Mouse (Mus musculus) midbrain, postnatal 0 days (tissue): ENCODE data around the gene Atp2a1. TPM values are rescaled to one million over a fixed set of nuclear protein-coding genes. Genes with fewer than 3 reads are reported as not detected.

Source experiments
- ATAC-seq: fragments of 200-750 bp; cut with Nextera tagmentation; 2 replicates; pipeline ENCODE4 v1.8.0; 2017; ENCODE audit warnings: moderate number of reproducible peaks, mild to moderate bottlenecking, moderate TSS enrichment, moderate library complexity; ENCODE audit not compliant: low FRiP score
- DNase-seq: peaks from one replicate; pipeline ENCODE4 v3.0.0-alpha.2; 2015; ENCODE audit warnings: low spot score
- H3K27ac ChIP-seq: fragments of 300-500 bp; sonication (generic); 2 replicates; pipeline ENCODE4 v1.5.1; 2014; ENCODE audit warnings: low read depth, mild to moderate bottlenecking, low read length, mixed read lengths
- H3K27me3 ChIP-seq: fragments of 300-500 bp; sonication (generic); 2 replicates; pipeline ENCODE4 v1.6.1; 2014; ENCODE audit warnings: low read length, control low read depth, mixed read lengths; ENCODE audit not compliant: insufficient read depth
- H3K36me3 ChIP-seq: fragments of 300-500 bp; sonication (generic); 2 replicates; pipeline ENCODE4 v1.6.1; 2014; ENCODE audit warnings: low read length, control low read depth, mixed read lengths; ENCODE audit not compliant: insufficient read depth
- H3K4me1 ChIP-seq: fragments of 300-500 bp; sonication (generic); 2 replicates; pipeline ENCODE4 v1.6.1; 2014; ENCODE audit warnings: mild to moderate bottlenecking, control low read depth, antibody characterized with exemption, low read length, mixed read lengths; ENCODE audit not compliant: insufficient read depth
- H3K4me2 ChIP-seq: fragments of 300-500 bp; sonication (generic); 2 replicates; pipeline ENCODE4 v1.6.1; 2014; ENCODE audit warnings: low read depth, mild to moderate bottlenecking, low read length, mixed read lengths; ENCODE audit not compliant: poor library complexity, severe bottlenecking
- H3K4me3 ChIP-seq: fragments of 300-500 bp; sonication (generic); 2 replicates; pipeline ENCODE4 v1.5.1; 2014; ENCODE audit warnings: low read depth, mild to moderate bottlenecking, low read length, moderate library complexity
- H3K9ac ChIP-seq: fragments of 300-500 bp; sonication (generic); replicated peaks from 2 replicates; pipeline ENCODE4 v1.6.1; 2014; ENCODE audit warnings: mild to moderate bottlenecking, low read length, moderate library complexity, mixed read lengths; ENCODE audit not compliant: poor library complexity, severe bottlenecking
- H3K9me3 ChIP-seq: fragments of 300-500 bp; sonication (generic); 2 replicates; pipeline ENCODE4 v1.6.1; 2016; ENCODE audit warnings: low read length, control low read depth
- CTCF ChIP-seq: IDR thresholded peaks from 2 replicates; pipeline ENCODE4 v1.5.1; 2016; ENCODE audit warnings: antibody characterized with exemption, mild to moderate bottlenecking
- WGBS: fragments of 180-500 bp; shearing (Covaris S2); extraction: QIAGEN DNeasy Blood & Tissue Kit; methylation state at CpG from one replicate; pipeline ENCODE4 v1.1.7; 2014; 5-methylcytosine and 5-hydroxymethylcytosine counted together
- polyA plus RNA-seq: library from polyadenylated mRNA; unstranded; fragments of >200 nt; fragmentation: Nextera tagmentation; extraction: Ambion mirVana; gene quantifications from 2 replicates; pipeline ENCODE4 v1.2.1, GENCODE M21; 2015
- total RNA-seq: library from RNA; depleted of rRNA; stranded (reverse); fragments of >200 nt; gene quantifications from 2 replicates; pipeline ENCODE4 v1.2.3, GENCODE M21; 2014

Atp2a1 gene
- total and polyA plus RNA-seq, 2 experiments from 2014 or later: 0.33 to 0.35 TPM

DNA sequence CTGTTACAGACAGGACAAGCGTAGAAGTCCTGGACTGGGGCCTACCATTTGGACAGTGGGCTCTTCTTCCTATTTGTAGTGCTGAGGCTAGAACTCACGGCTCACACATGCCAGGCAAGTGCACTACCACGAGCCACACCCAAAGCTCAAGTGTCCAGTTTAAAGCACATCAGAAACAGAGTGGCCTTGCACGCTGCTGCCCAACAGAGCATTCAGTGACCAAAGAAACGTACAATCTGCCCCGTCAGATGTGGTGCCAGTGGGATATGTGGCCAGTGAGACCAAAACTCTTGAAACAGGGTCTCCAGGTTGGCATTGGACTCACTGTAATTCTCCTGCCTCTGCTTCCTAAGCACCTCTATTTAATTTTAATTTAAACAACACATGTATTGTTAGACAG, 12.3 kb downstream of the Atp2a1 start:
- H3K27me3 ChIP-seq: no peaks in the 10 kb centered on the region
- no peak overlapping the region for H3K9ac ChIP-seq
- no peaks in the 10 kb centered on the region for H3K9me3 ChIP-seq
- WGBS: 92% methylated on average over 6 of the region's 6 CpGs
- no peak for TF ChIP-seq CTCF
- no peak overlapping the region for H3K4me2 ChIP-seq
- no peaks in the 10 kb centered on the region for H3K4me1 ChIP-seq
- no peak overlapping the region for H3K27ac ChIP-seq
- H3K36me3 ChIP-seq: peaks cover 15% of the 10 kb centered on the region; the same call in 1 of the 2 replicates
- H3K4me3 ChIP-seq: no peak overlapping the region
- DNase-seq (no peak), ATAC-seq (no peak)

DNA sequence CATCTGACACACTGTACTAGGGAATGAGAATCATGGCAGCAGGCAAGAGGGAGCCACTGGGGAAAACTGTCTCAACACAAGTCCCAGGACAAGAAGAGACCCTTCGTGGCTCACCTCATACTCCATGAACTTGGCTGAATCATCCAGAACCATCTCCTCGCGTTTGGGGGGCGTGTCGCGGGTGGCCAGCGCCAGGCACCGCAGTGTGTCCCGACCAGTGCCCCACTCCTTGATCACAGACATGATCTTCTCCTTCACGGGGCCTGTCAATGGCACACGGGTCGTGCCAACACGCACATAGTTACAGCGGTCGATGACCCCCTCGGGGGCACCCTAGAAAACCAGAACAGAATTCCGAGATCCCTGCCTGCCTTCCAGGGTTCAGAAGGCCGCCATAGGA, 12.9 kb downstream of the Atp2a1 start:
- Histone ChIP-seq H3K4me2 (no peak overlapping the region), H3K9me3 (no peaks in the 10 kb centered on the region), H3K9ac (no peak overlapping the region), H3K36me3 (peaks cover 21% of the 10 kb centered on the region), H3K4me3 (no peak overlapping the region), H3K4me1 (no peaks in the 10 kb centered on the region), H3K27ac (no peak overlapping the region), H3K27me3 (no peaks in the 10 kb centered on the region)
- no peak for DNase-seq
- no peak for TF ChIP-seq CTCF
- whole genome bisulfite sequencing: 89% methylated on average over 18 of the region's 18 CpGs
- ATAC-seq: no peak

DNA sequence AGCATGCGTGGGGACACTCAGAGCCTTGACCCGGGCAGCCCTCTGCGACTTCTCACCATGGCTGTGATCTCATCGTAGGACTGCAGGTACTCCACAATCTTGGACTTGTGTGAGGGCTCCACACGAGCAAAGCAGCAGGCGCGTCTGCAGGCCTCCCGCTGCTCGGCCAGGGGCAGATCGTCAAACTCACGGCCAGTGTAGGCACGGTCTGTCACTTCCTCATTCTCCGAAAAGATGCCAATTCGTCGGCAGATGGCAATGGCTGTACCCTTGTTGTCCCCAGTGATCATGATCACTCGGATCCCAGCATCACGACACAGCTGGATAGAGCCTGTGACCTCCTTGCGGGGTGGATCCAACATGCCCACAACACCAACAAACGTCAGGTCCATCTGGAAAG, 14.4 kb downstream of the Atp2a1 start:
- H3K4me3 ChIP-seq: no peak overlapping the region
- no peak overlapping the region for H3K4me2 ChIP-seq
- ATAC-seq: no peak
- no peak overlapping the region for H3K27ac ChIP-seq
- no peaks in the 10 kb centered on the region for H3K27me3 ChIP-seq
- peaks cover 33% of the 10 kb centered on the region for H3K36me3 ChIP-seq
- no peaks in the 10 kb centered on the region for H3K4me1 ChIP-seq
- DNase-seq: no peak
- H3K9ac ChIP-seq: no peak overlapping the region
- 90% methylated on average over 19 of the region's 19 CpGs for WGBS
- H3K9me3 ChIP-seq: no peaks in the 10 kb centered on the region
- TF ChIP-seq CTCF: no peak

DNA sequence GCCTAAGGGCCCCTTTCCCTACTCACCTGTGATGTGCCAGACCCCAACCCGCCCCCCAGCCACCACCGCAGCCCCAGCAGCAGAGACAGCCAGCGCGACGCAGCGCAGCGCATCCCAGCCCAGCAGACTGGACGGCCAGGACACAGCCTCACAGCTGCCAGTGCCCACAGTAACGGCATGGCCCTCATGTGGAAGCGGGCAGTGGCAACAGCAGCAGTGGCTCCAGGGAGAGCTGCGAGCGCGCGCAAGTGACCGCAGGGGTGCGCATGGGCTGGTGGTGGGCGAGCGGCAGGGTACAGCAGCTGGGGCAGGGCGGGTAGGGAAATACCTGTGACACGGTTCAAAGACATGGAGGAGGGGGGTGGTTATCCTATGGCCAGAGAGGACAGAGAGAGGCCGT, 16.7 kb downstream of the Atp2a1 start:
- Histone ChIP-seq H3K4me2 (no peak overlapping the region), H3K4me1 (no peaks in the 10 kb centered on the region), H3K4me3 (no peak overlapping the region), H3K9me3 (no peaks in the 10 kb centered on the region), H3K9ac (no peak overlapping the region), H3K36me3 (peaks cover 37% of the 10 kb centered on the region), H3K27me3 (no peaks in the 10 kb centered on the region), H3K27ac (no peak overlapping the region)
- TF ChIP-seq CTCF: no peak
- ATAC-seq (no peak), DNase-seq (no peak)
- 89% methylated on average over 21 of the region's 21 CpGs for WGBS

DNA sequence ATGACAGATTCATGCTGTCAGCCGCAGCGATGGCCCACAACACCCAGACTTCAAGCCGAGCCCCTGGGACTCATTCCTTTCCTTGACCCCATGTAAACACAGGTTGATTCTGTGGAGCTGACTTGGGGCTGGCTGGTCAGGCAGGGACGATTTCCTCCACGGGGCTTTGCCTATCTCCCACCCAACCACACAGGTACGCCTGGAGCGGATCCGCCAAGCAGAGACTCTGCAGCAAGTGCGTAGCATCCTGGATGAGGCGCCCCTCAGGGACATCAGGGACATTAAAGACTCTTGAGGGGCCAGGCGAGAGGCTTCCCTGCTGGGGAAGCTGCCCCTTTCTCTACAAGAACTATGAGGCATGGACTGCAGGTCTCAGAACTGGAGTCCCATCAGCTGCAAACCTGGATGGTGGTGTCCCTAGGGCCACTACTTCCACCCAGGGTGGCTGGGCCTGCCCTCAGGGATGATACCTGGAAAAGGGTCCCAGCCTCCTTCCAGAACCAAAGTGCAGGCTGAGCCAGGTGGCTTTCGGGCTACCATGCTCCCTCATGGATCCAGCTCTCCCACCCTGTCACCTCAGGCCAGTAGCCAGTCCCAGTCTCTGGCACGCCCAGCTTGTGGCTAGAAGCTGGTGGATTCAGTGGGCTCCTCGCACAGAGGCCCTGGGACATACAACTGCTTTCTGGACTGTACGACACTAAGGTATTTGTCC, 17.6 kb downstream of the Atp2a1 start:
- no peak overlapping the region for H3K4me2 ChIP-seq
- H3K27ac ChIP-seq: no peak overlapping the region
- no peak overlapping the region for H3K9ac ChIP-seq
- no peak for DNase-seq
- H3K27me3 ChIP-seq: no peaks in the 10 kb centered on the region
- H3K36me3 ChIP-seq: peaks cover 37% of the 10 kb centered on the region
- no peaks in the 10 kb centered on the region for H3K9me3 ChIP-seq
- no peak for TF ChIP-seq CTCF
- H3K4me3 ChIP-seq: no peak overlapping the region
- 90% methylated on average over 15 of the region's 15 CpGs for WGBS
- no peak for ATAC-seq
- no peaks in the 10 kb centered on the region for H3K4me1 ChIP-seq

DNA sequence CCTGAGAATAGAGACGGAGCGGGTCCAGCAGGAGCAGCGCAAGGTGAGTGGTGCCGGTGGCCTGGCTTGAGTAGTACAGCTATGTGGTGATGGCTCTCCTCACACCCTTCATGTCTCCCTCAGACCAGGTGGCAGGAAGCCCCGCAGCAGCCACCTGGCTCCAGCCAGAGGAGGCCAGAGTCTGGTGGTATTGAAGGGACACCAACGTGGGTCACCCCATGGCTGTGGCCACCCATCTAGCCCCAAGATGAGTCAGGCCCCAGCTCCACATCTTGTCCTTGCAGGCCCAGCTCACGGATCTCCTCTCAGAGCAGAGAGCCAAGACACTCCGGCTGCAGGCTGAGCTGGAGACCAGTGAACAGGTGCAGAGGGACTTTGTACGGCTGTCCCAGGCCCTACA, 18.4 kb downstream of the Atp2a1 start:
- H3K4me1 ChIP-seq: no peaks in the 10 kb centered on the region
- H3K27me3 ChIP-seq: no peaks in the 10 kb centered on the region
- H3K9me3 ChIP-seq: no peaks in the 10 kb centered on the region
- WGBS: 94% methylated on average over 9 of the region's 9 CpGs
- no peak overlapping the region for H3K4me2 ChIP-seq
- H3K4me3 ChIP-seq: no peak overlapping the region
- DNase-seq: no peak
- H3K36me3 ChIP-seq: peaks cover 37% of the 10 kb centered on the region
- no peak for TF ChIP-seq CTCF
- no peak for ATAC-seq
- no peak overlapping the region for H3K9ac ChIP-seq
- H3K27ac ChIP-seq: no peak overlapping the region
